Mouse (Mus musculus) brain, embryonic 14.5 days (tissue): Measurements from ENCODE around the gene Cln3.

ENCODE experiments used
- CTCF ChIP-seq: fragments of 200-500 bp; IDR thresholded peaks from 2 replicates; pipeline ENCODE4 v1.5.1; 2012; ENCODE audit warnings: inconsistent platforms, mild to moderate bottlenecking, moderate library complexity, borderline replicate concordance; ENCODE audit not compliant: insufficient read depth, insufficient read length; ENCODE audit errors: extremely low read depth
- POLR2A ChIP-seq: fragments of 200-500 bp; IDR thresholded peaks from 2 replicates; pipeline ENCODE4 v1.6.1; 2012; ENCODE audit warnings: mild to moderate bottlenecking, inconsistent platforms, borderline replicate concordance; ENCODE audit not compliant: poor library complexity, insufficient read depth, insufficient read length, severe bottlenecking; ENCODE audit errors: extremely low read depth

GRCm38 (mm10) chr7:126594862-126595561 is 9.4 kb upstream of the Cln3 start, which contains the start of gene Il27:
- TF ChIP-seq CTCF (no peak), POLR2A (no peak)
